Mouse (Mus musculus): ENCODE measurements around the gene Arntl2. TPM values are rescaled to one million over a fixed set of nuclear protein-coding genes. Genes with fewer than 3 reads are reported as not detected.
A peak's percentile ranks its signal among the peaks of the same experiment; 100 is the strongest.

The Arntl2 gene
- total and polyA plus RNA-seq, 3 experiments, result not detected

DNA sequence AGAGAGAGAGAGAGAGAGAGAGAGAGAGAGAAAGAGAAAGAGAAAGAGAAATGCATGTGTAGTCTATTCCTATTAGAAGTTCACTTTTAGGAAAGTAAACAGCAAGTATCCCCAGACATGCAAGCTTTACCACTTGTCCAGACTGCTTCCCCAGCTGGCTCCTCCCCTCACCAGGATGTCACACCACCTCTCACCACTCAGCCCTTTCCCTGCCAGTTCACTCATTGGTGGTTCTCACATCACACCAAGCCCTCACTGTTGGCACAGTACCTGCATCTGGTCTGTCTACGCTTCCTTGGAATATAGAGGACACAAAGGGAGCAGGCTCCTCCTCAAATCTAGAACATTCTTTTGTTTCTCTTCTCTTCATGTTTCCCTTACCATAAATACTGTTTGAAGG is 44.2 kb upstream of the Arntl2 start:
- TF ChIP-seq ZC3H11A (IDR thresholded peaks at IDR 0.05; ENCODE audit: low read depth, low read length), result no peak
- TF ChIP-seq TBP (conservative IDR thresholded peaks at IDR 0.05; ENCODE audit: low read depth, low read length), result peak; percentile 41; the same call in 1 of the 2 replicates
- TF ChIP-seq MAFK (IDR thresholded peaks at IDR 0.05; ENCODE audit: insufficient replicate concordance, low read length), result no peak
- no peak for TF ChIP-seq POLR2AphosphoS2 (IDR thresholded peaks at IDR 0.05; ENCODE audit: low read depth, low read length)
- TF ChIP-seq TCF12 (IDR thresholded peaks at IDR 0.05; ENCODE audit: low read depth, low read length), result peak; percentile 41; the same call in 1 of the 2 replicates
- TF ChIP-seq BHLHE40 (IDR thresholded peaks at IDR 0.05; ENCODE audit: low read depth, low read length), result peak; percentile 44
- DNase-seq (ENCODE audit: extremely low read depth), result peak; percentile 49
- dilution Hi-C loops (cut with MboI; ENCODE audit: extremely low pct_ligation_motif_present, extremely low pct_unique_long_range_greater_than_20kb, low sequenced_read_pairs), result no loop called here
- in situ Hi-C loops (cut with MboI; ENCODE audit: low pct_ligation_motif_present, low pct_unique_long_range_greater_than_20kb, low sequenced_read_pairs), result loop anchor here (25.0 kb wide), 1 partner anchor 339 kb away; no protein-coding TSS in a partner anchor
- Histone ChIP-seq H3K27me3 (replicated peaks) (no peaks in the 10 kb centered on the region), H3K9ac (ENCODE audit: insufficient read depth, low read depth) (no peak overlapping the region), H3K27ac (ENCODE audit: insufficient read depth, low read depth) (no peak overlapping the region), H3K4me1 (ENCODE audit: control insufficient read depth in 1 of 2, insufficient read depth in 2 of 2) (peaks cover 30 to 83% of the 10 kb centered on the region in 2 experiments), H3K79me2 (replicated peaks; ENCODE audit: control insufficient read depth, extremely low read depth, insufficient read depth, poor library complexity, severe bottlenecking) (no peaks in the 10 kb centered on the region), H3K4me3 (replicated peaks in 1 of 3; ENCODE audit: low read depth in 2 of 3, low read length in 2 of 3, poor library complexity in 1 of 3) (no peak overlapping the region), H3K4me2 (ENCODE audit: insufficient read depth, low read depth, poor library complexity, severe bottlenecking) (peak overlapping the region; percentile 59; the same call in 1 of the 2 replicates), H3K36me3 (replicated peaks in 1 of 2; ENCODE audit: control insufficient read depth in 1 of 2, insufficient read depth in 1 of 2, low read length in 1 of 2) (peaks cover 0 to 3% of the 10 kb centered on the region in 2 experiments), H3K9me3 (replicated peaks; ENCODE audit: low read length) (no peaks in the 10 kb centered on the region)

DNA sequence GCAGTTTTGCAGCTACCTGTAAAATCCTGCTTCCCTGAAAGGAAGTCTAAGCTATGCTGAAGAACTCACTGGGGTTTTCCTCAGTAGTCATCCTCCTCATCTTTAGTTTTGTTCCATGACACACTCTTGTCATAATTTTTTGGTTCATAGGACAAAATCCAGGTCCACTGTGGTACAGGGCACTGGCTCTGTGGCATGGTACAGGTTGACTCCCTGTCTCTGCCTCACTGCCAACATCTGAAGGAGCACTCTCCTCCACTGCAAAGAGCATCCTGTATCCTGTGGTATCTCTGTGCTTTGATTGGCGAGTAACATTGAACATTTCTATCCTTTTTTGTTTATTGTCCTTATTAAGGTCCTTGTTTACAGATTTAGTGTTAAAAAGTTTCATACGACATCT is 43.7 kb upstream of the Arntl2 start:
- Histone ChIP-seq H3K9me3 (replicated peaks; ENCODE audit: low read length) (no peaks in the 10 kb centered on the region), H3K36me3 (replicated peaks in 1 of 2; ENCODE audit: control insufficient read depth in 1 of 2, insufficient read depth in 1 of 2, low read length in 1 of 2) (peaks cover 0 to 3% of the 10 kb centered on the region in 2 experiments), H3K27me3 (replicated peaks) (no peaks in the 10 kb centered on the region), H3K4me3 (replicated peaks in 1 of 3; ENCODE audit: low read depth in 2 of 3, low read length in 2 of 3, poor library complexity in 1 of 3) (no peak overlapping the region), H3K9ac (ENCODE audit: insufficient read depth, low read depth) (no peak overlapping the region), H3K4me2 (ENCODE audit: insufficient read depth, low read depth, poor library complexity, severe bottlenecking) (peak overlapping the region; percentile 59; the same call in 1 of the 2 replicates), H3K27ac (ENCODE audit: insufficient read depth, low read depth) (no peak overlapping the region), H3K4me1 (ENCODE audit: control insufficient read depth in 1 of 2, insufficient read depth in 2 of 2) (peaks cover 25 to 78% of the 10 kb centered on the region in 2 experiments), H3K79me2 (replicated peaks; ENCODE audit: control insufficient read depth, extremely low read depth, insufficient read depth, poor library complexity, severe bottlenecking) (no peaks in the 10 kb centered on the region; the same call in 1 of the 2 replicates)
- dilution Hi-C loops (cut with MboI; ENCODE audit: extremely low pct_ligation_motif_present, extremely low pct_unique_long_range_greater_than_20kb, low sequenced_read_pairs) (no loop called here), in situ Hi-C loops (cut with MboI; ENCODE audit: low pct_ligation_motif_present, low pct_unique_long_range_greater_than_20kb, low sequenced_read_pairs) (loop anchor here (25.0 kb wide), 1 partner anchor 340 kb away; no protein-coding TSS in a partner anchor)
- TF ChIP-seq KAT2A (IDR thresholded peaks at IDR 0.05; ENCODE audit: insufficient replicate concordance, low read length), result no peak
- no peak for DNase-seq (ENCODE audit: extremely low read depth)

DNA sequence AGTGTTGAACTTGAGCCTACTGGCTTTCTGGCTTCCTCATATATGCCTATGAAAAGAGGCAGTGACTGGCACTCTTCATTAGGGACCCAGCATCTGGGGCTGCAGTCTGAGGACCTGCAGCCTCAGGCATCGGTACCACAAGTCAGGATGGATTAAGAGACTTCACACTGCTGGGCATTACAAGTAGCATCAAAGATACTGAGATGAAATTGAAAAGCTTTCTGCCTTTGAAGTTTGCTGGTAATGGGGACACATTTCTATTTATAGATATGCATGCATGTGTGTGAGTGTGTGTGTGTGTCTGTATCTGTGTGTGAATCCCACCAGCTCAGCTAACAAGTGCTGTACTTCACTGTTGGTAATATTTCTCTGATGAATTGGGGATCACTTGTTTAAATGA is 43.2 kb upstream of the Arntl2 start:
- dilution Hi-C loops (cut with MboI; ENCODE audit: extremely low pct_ligation_motif_present, extremely low pct_unique_long_range_greater_than_20kb, low sequenced_read_pairs), result no loop called here
- Histone ChIP-seq H3K9ac (ENCODE audit: insufficient read depth, low read depth) (no peak overlapping the region), H3K27ac (ENCODE audit: insufficient read depth, low read depth) (no peak overlapping the region), H3K4me1 (ENCODE audit: control insufficient read depth in 1 of 2, insufficient read depth in 2 of 2) (peaks cover 23 to 74% of the 10 kb centered on the region in 2 experiments), H3K4me3 (replicated peaks in 1 of 3; ENCODE audit: low read depth in 2 of 3, low read length in 2 of 3, poor library complexity in 1 of 3) (no peak overlapping the region), H3K27me3 (replicated peaks) (no peaks in the 10 kb centered on the region), H3K79me2 (replicated peaks; ENCODE audit: control insufficient read depth, extremely low read depth, insufficient read depth, poor library complexity, severe bottlenecking) (no peaks in the 10 kb centered on the region; the same call in 1 of the 2 replicates), H3K9me3 (replicated peaks; ENCODE audit: low read length) (no peaks in the 10 kb centered on the region), H3K4me2 (ENCODE audit: insufficient read depth, low read depth, poor library complexity, severe bottlenecking) (no peak overlapping the region), H3K36me3 (replicated peaks in 1 of 2; ENCODE audit: control insufficient read depth in 1 of 2, insufficient read depth in 1 of 2, low read length in 1 of 2) (peaks cover 0 to 3% of the 10 kb centered on the region in 2 experiments)
- no peak for DNase-seq (ENCODE audit: extremely low read depth)
- in situ Hi-C loops (cut with MboI; ENCODE audit: low pct_ligation_motif_present, low pct_unique_long_range_greater_than_20kb, low sequenced_read_pairs), result loop anchor here (25.0 kb wide), 1 partner anchor 340 kb away; no protein-coding TSS in a partner anchor
- TF ChIP-seq MAX (IDR thresholded peaks at IDR 0.05; ENCODE audit: low read length), result no peak
- no peak for TF ChIP-seq MYC (IDR thresholded peaks at IDR 0.05; ENCODE audit: low read depth, low read length)
- TF ChIP-seq UBTF (IDR thresholded peaks at IDR 0.05; ENCODE audit: low read depth, low read length), result no peak
- no peak for TF ChIP-seq CTCF (conservative IDR thresholded peaks at IDR 0.05 in 1 of 2, IDR thresholded peaks at IDR 0.05 in 1 of 2; ENCODE audit: low read depth in 2 of 2, low read length in 2 of 2)
- TF ChIP-seq MAZ (IDR thresholded peaks at IDR 0.05; ENCODE audit: low read depth, low read length), result no peak
- no peak for TF ChIP-seq MEF2A (IDR thresholded peaks at IDR 0.05; ENCODE audit: borderline replicate concordance, low read depth, low read length)

Measured in CH12.LX (cell line).